Mouse (Mus musculus) MEL (cell line): ENCODE measurements around the gene Gm5426. TPM values are rescaled to one million over a fixed set of nuclear protein-coding genes. Genes with fewer than 3 reads are reported as not detected.
"Not testable (repeated sequence)": the region's sequence is repeated elsewhere in the genome, so short reads cannot be mapped to it uniquely, and the experiment has no call there.

ENCODE experiments used
- DNase-seq: peaks from one replicate; pipeline ENCODE4 v3.0.0; 2011; ENCODE audit warnings: low read depth, low spot score
- H3K27ac ChIP-seq: 2 replicates; pipeline ENCODE4 v1.5.1; 2012; ENCODE audit warnings: low read depth, mild to moderate bottlenecking, control low read depth, low read length, moderate library complexity; ENCODE audit not compliant: control insufficient read depth
- H3K27me3 ChIP-seq, 2 experiments: fragments of 150-350 bp in 1 of 2; sonication (generic) in 1 of 2; 2 replicates each; pipeline ENCODE4 v1.6.1; 2012; ENCODE audit warnings: low read length in 2 of 2, mild to moderate bottlenecking in 2 of 2, improper control_type of control experiment in 1 of 2, moderate library complexity in 1 of 2; ENCODE audit not compliant: insufficient read depth in 2 of 2, control insufficient read depth in 1 of 2
- H3K36me3 ChIP-seq, 2 experiments: 2 replicates each; pipeline ENCODE4 v1.6.1; 2012 to 2014; ENCODE audit warnings: low read length in 2 of 2, improper control_type of control experiment in 1 of 2, inconsistent platforms in 1 of 2, mild to moderate bottlenecking in 1 of 2; ENCODE audit not compliant: insufficient read depth in 2 of 2, control insufficient read depth in 1 of 2
- H3K4me1 ChIP-seq, 2 experiments: fragments of 150-350 bp in 1 of 2; sonication (generic) in 1 of 2; 2 replicates each; pipeline ENCODE4 v1.6.1; 2012; ENCODE audit warnings: low read length in 2 of 2, improper control_type of control experiment in 1 of 2, mild to moderate bottlenecking in 1 of 2; ENCODE audit not compliant: insufficient read depth in 2 of 2, control insufficient read depth in 1 of 2
- H3K4me3 ChIP-seq, 2 experiments: fragments of 150-350 bp in 1 of 2; sonication (generic) in 1 of 2; 2 replicates each; pipeline ENCODE4 v1.5.1; 2012; ENCODE audit warnings: low read depth in 2 of 2, low read length in 2 of 2, mild to moderate bottlenecking in 2 of 2, moderate library complexity in 2 of 2, control low read depth in 1 of 2, improper control_type of control experiment in 1 of 2; ENCODE audit not compliant: control insufficient read depth in 1 of 2, insufficient read depth in 1 of 2
- H3K79me2 ChIP-seq: 2 replicates; pipeline ENCODE4 v1.6.1; 2012; ENCODE audit warnings: mild to moderate bottlenecking, low read length, moderate library complexity; ENCODE audit not compliant: control insufficient read depth, poor library complexity, insufficient read depth
- H3K9ac ChIP-seq: 2 replicates; pipeline ENCODE4 v1.6.1; 2012; ENCODE audit warnings: low read depth, mild to moderate bottlenecking, control low read depth, low read length, moderate library complexity; ENCODE audit not compliant: control insufficient read depth, poor library complexity, severe bottlenecking
- H3K9me3 ChIP-seq: fragments of 150-350 bp; sonication (generic); replicated peaks from 2 replicates; pipeline ENCODE4 v1.6.1; 2012; ENCODE audit warnings: mild to moderate bottlenecking, low read length, improper control_type of control experiment, moderate library complexity; ENCODE audit not compliant: insufficient read depth
- CHD1 ChIP-seq: IDR thresholded peaks from 2 replicates; pipeline ENCODE4 v1.6.1; 2012; ENCODE audit warnings: low read depth, mild to moderate bottlenecking, inconsistent platforms, low read length, improper control_type of control experiment
- ELF1 ChIP-seq: IDR thresholded peaks from 2 replicates; pipeline ENCODE4 v1.6.1; 2014; ENCODE audit warnings: low read depth, mild to moderate bottlenecking, inconsistent platforms, low read length, improper control_type of control experiment, moderate library complexity
- EP300 ChIP-seq, 2 experiments: IDR thresholded peaks; 2 replicates each; pipeline ENCODE4 v1.6.1; 2011; ENCODE audit warnings: improper control_type of control experiment in 2 of 2, low read length in 2 of 2, low read depth in 1 of 2, mild to moderate bottlenecking in 1 of 2
- GATA1 ChIP-seq: IDR thresholded peaks from 2 replicates; pipeline ENCODE4 v1.6.1; 2011; ENCODE audit warnings: low read depth, low read length, improper control_type of control experiment
- MAZ ChIP-seq: IDR thresholded peaks from 2 replicates; pipeline ENCODE4 v1.6.1; 2012; ENCODE audit warnings: low read depth, mild to moderate bottlenecking, inconsistent platforms, low read length, improper control_type of control experiment
- MXI1 ChIP-seq: IDR thresholded peaks from 2 replicates; pipeline ENCODE4 v1.6.1; 2011; ENCODE audit warnings: mild to moderate bottlenecking, low read depth, low read length, improper control_type of control experiment
- RAD21 ChIP-seq: IDR thresholded peaks from 2 replicates; pipeline ENCODE4 v1.6.1; 2011; ENCODE audit warnings: mild to moderate bottlenecking, low read depth, low read length, improper control_type of control experiment
- SIN3A ChIP-seq: IDR thresholded peaks from 2 replicates; pipeline ENCODE4 v1.6.1; 2012; ENCODE audit warnings: low read length, improper control_type of control experiment, inconsistent platforms
- TAL1 ChIP-seq: IDR thresholded peaks from 2 replicates; pipeline ENCODE4 v1.6.1; 2012; ENCODE audit warnings: mild to moderate bottlenecking, inconsistent platforms, low read length, moderate library complexity, mixed read lengths
- TCF12 ChIP-seq: IDR thresholded peaks from 2 replicates; pipeline ENCODE4 v1.6.1; 2014; ENCODE audit warnings: low read depth, mild to moderate bottlenecking, inconsistent platforms, low read length, improper control_type of control experiment, moderate library complexity
- USF1 ChIP-seq: IDR thresholded peaks from 2 replicates; pipeline ENCODE4 v1.6.1; 2014; ENCODE audit warnings: low read depth, mild to moderate bottlenecking, inconsistent platforms, low read length, improper control_type of control experiment, moderate library complexity
- USF2 ChIP-seq, 2 experiments: IDR thresholded peaks; 2 replicates each; pipeline ENCODE4 v1.6.1; 2011 to 2012; ENCODE audit warnings: improper control_type of control experiment in 2 of 2, low read length in 2 of 2, borderline replicate concordance in 1 of 2, inconsistent platforms in 1 of 2, low read depth in 1 of 2, mild to moderate bottlenecking in 1 of 2; ENCODE audit not compliant: insufficient read depth in 1 of 2
- polyA plus RNA-seq, 2 experiments: library from polyadenylated mRNA; stranded (reverse) in 1 of 2; unstranded in 1 of 2; fragments of >175 nt in 1 of 2; fragments of >200 nt in 1 of 2; gene quantifications; 2 replicates each; pipeline versions ENCODE4 v1.2.1 to v1.2.4; 2012; ENCODE audit warnings: low replicate concordance in 2 of 2, low read depth in 1 of 2; ENCODE audit not compliant: insufficient read length in 2 of 2, insufficient read depth in 1 of 2, missing spikeins in 1 of 2
- total RNA-seq: library from RNA; depleted of rRNA; stranded (reverse); fragments of 300-350 nt; gene quantifications from 2 replicates; pipeline ENCODE4 v1.2.3, GENCODE M21; 2012

Gene Gm5426
- total and polyA plus RNA-seq, 3 experiments, result 1.0 TPM; not detected in 2

GRCm38 (mm10) chr10:96138585-96138984, 2.2 kb downstream of the Gm5426 start:
- no peaks in the 10 kb centered on the region; a peak in 1 of 4 replicates for H3K27me3 ChIP-seq
- no peak overlapping the region for H3K27ac ChIP-seq
- H3K9ac ChIP-seq, result no peak overlapping the region
- no peaks in the 10 kb centered on the region for H3K9me3 ChIP-seq
- TF ChIP-seq ELF1 (no peak), MAZ (no peak)
- no peaks in the 10 kb centered on the region for H3K79me2 ChIP-seq
- H3K4me1 ChIP-seq, result no peaks in the 10 kb centered on the region
- H3K36me3 ChIP-seq, result no peaks in the 10 kb centered on the region
- H3K4me3 ChIP-seq, result no peak overlapping the region
- DNase-seq, result no peak

GRCm38 (mm10) chr10:96139274-96139673, 2.9 kb downstream of the Gm5426 start:
- not testable (repeated sequence) for H3K4me3 ChIP-seq, H3K27ac ChIP-seq, H3K27me3 ChIP-seq, H3K9me3 ChIP-seq, H3K79me2 ChIP-seq, H3K4me1 ChIP-seq, DNase-seq, H3K36me3 ChIP-seq, H3K9ac ChIP-seq

- H3K79me2 ChIP-seq, result no peaks in the 10 kb centered on the region
- DNase-seq, result peak; percentile 38
- peaks cover 0 to 8% of the 10 kb centered on the region in 2 experiments; a peak in 2 of 4 replicates for H3K4me1 ChIP-seq
- peaks cover 0 to 3% of the 10 kb centered on the region in 2 experiments; a peak in 2 of 4 replicates for H3K36me3 ChIP-seq
- no peak overlapping the region for H3K27ac ChIP-seq
- TF ChIP-seq RAD21 (no peak), CHD1 (no peak), USF1 (no peak), MXI1 (no peak), EP300 (IDR thresholded peaks at IDR 0.05; ENCODE audit: low read depth in 1 of 2, low read length in 2 of 2) (peak; percentile 62 to 75), USF2 (IDR thresholded peaks at IDR 0.05; ENCODE audit: borderline replicate concordance in 1 of 2, insufficient read depth in 1 of 2, low read depth in 1 of 2, low read length in 2 of 2) (no peak), GATA1 (peak; percentile 45), TCF12 (0 out of 2 replicates have a peak, but pooled peaks have one; percentile 48), TAL1 (no peak), ELF1 (no peak), SIN3A (no peak)
- no peak overlapping the region for H3K9ac ChIP-seq
- H3K4me3 ChIP-seq, result no peak overlapping the region
- no peaks in the 10 kb centered on the region for H3K9me3 ChIP-seq
- no peaks in the 10 kb centered on the region for H3K27me3 ChIP-seq
These were observed 10.2 kb downstream of the Gm5426 start for GRCm38 (mm10) chr10:96146578-96146977.
